Mouse (Mus musculus): Measurements from ENCODE around the gene Postn. TPM values are rescaled to one million over a fixed set of nuclear protein-coding genes. Genes with fewer than 3 reads are reported as not detected.

The Postn gene
- polyA plus RNA-seq, 1 experiment from 2014 or later, result 110 TPM

DNA sequence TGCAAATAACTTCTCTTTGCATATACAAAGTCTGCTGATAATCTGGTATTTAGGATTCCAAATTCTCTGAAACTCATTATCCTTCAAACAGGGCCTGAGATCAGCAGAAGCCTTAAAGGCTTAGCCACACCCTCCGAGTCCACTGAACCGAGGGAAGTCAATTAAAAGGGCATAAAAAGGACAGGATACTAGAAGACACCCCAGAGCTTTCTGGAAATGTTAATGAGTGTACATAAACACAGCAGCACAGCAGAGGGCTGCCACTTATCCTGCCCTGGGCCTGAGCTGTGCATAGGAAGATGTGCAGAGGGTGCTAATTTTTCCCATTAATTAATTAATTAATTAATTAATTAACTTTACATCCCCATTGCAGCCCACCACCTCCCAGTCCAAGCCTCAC, 16.7 kb downstream of the Postn start:
- no peak overlapping the region for H3K27ac ChIP-seq (ENCODE audit: low read length)
- no peaks in the 10 kb centered on the region for H3K36me3 ChIP-seq (ENCODE audit: control insufficient read depth, insufficient read depth, low read length)
- ATAC-seq, result no peak
- H3K4me2 ChIP-seq (ENCODE audit: low read depth, low read length), result no peak overlapping the region
- no peaks in the 10 kb centered on the region for H3K4me1 ChIP-seq (ENCODE audit: control insufficient read depth, insufficient read depth, low read length)
- no peak overlapping the region for H3K9ac ChIP-seq (ENCODE audit: low read depth, low read length)
- H3K9me3 ChIP-seq (ENCODE audit: control insufficient read depth, low read length), result no peaks in the 10 kb centered on the region
- H3K4me3 ChIP-seq (ENCODE audit: low read length), result no peak overlapping the region
- 35% methylated on average over 2 of the region's 2 CpGs for WGBS
- H3K27me3 ChIP-seq (replicated peaks; ENCODE audit: control insufficient read depth, insufficient read depth, low read length), result no peaks in the 10 kb centered on the region

DNA sequence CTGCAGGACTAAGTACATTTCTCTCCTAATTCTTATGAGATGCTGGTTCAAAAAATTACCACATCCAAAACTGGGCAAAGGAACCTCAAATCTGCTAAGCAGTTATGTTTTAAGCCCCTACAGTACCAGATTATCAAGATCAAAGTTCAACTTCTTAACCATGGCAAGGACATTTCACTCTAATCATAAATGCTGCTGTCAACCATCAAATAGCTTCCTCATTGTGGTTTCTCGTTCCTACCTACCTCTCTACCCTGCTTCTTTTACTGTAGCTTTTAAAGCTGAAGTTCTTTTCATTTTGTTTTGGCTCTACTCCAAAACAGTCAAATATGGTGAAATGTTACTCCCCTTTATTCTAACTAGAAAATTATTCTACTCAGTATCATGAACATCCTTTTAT, 17.2 kb downstream of the Postn start:
- Histone ChIP-seq H3K4me3 (ENCODE audit: low read length) (no peak overlapping the region), H3K9ac (ENCODE audit: low read depth, low read length) (no peak overlapping the region), H3K27me3 (replicated peaks; ENCODE audit: control insufficient read depth, insufficient read depth, low read length) (no peaks in the 10 kb centered on the region), H3K27ac (ENCODE audit: low read length) (no peak overlapping the region), H3K4me1 (ENCODE audit: control insufficient read depth, insufficient read depth, low read length) (no peaks in the 10 kb centered on the region), H3K9me3 (ENCODE audit: control insufficient read depth, low read length) (no peaks in the 10 kb centered on the region), H3K4me2 (ENCODE audit: low read depth, low read length) (no peak overlapping the region), H3K36me3 (ENCODE audit: control insufficient read depth, insufficient read depth, low read length) (no peaks in the 10 kb centered on the region)
- 58% methylated on average over 1 of the region's 1 CpGs for WGBS
- ATAC-seq, result no peak

- no peak overlapping the region for H3K9ac ChIP-seq (ENCODE audit: low read depth, low read length)
- no peak for ATAC-seq
- no peak overlapping the region for H3K4me3 ChIP-seq (ENCODE audit: low read length)
- H3K4me2 ChIP-seq (ENCODE audit: low read depth, low read length), result no peak overlapping the region
- H3K27ac ChIP-seq (ENCODE audit: low read length), result no peak overlapping the region
- no peaks in the 10 kb centered on the region for H3K27me3 ChIP-seq (replicated peaks; ENCODE audit: control insufficient read depth, insufficient read depth, low read length)
- no peaks in the 10 kb centered on the region for H3K4me1 ChIP-seq (ENCODE audit: control insufficient read depth, insufficient read depth, low read length)
- no peaks in the 10 kb centered on the region for H3K9me3 ChIP-seq (ENCODE audit: control insufficient read depth, low read length)
- 73% methylated on average over 4 of the region's 4 CpGs for WGBS
- H3K36me3 ChIP-seq (ENCODE audit: control insufficient read depth, insufficient read depth, low read length), result no peaks in the 10 kb centered on the region
Measured at GRCm38 (mm10) chr3:54379981-54380380, 19.1 kb downstream of the Postn start.

- H3K4me1 ChIP-seq (ENCODE audit: control insufficient read depth, insufficient read depth, low read length), result no peaks in the 10 kb centered on the region
- no peak overlapping the region for H3K4me3 ChIP-seq (ENCODE audit: low read length)
- H3K9ac ChIP-seq (ENCODE audit: low read depth, low read length), result no peak overlapping the region
- no peak for ATAC-seq
- no peaks in the 10 kb centered on the region for H3K9me3 ChIP-seq (ENCODE audit: control insufficient read depth, low read length)
- H3K27me3 ChIP-seq (replicated peaks; ENCODE audit: control insufficient read depth, insufficient read depth, low read length), result no peaks in the 10 kb centered on the region
- WGBS, result 36% methylated on average over 2 of the region's 2 CpGs
- no peak overlapping the region for H3K4me2 ChIP-seq (ENCODE audit: low read depth, low read length)
- no peaks in the 10 kb centered on the region for H3K36me3 ChIP-seq (ENCODE audit: control insufficient read depth, insufficient read depth, low read length)
- no peak overlapping the region for H3K27ac ChIP-seq (ENCODE audit: low read length)
Measured at GRCm38 (mm10) chr3:54399321-54399720, 38.4 kb downstream of the Postn start.

- H3K27ac ChIP-seq (ENCODE audit: low read length), result no peak overlapping the region
- ATAC-seq, result no peak
- no peaks in the 10 kb centered on the region for H3K9me3 ChIP-seq (ENCODE audit: control insufficient read depth, low read length)
- no peak overlapping the region for H3K9ac ChIP-seq (ENCODE audit: low read depth, low read length)
- H3K4me3 ChIP-seq (ENCODE audit: low read length), result no peak overlapping the region
- H3K27me3 ChIP-seq (replicated peaks; ENCODE audit: control insufficient read depth, insufficient read depth, low read length), result no peaks in the 10 kb centered on the region
- no peaks in the 10 kb centered on the region for H3K36me3 ChIP-seq (ENCODE audit: control insufficient read depth, insufficient read depth, low read length)
- H3K4me2 ChIP-seq (ENCODE audit: low read depth, low read length), result no peak overlapping the region
- H3K4me1 ChIP-seq (ENCODE audit: control insufficient read depth, insufficient read depth, low read length), result no peaks in the 10 kb centered on the region
- WGBS, result 46% methylated on average over 2 of the region's 2 CpGs
Measured at GRCm38 (mm10) chr3:54399911-54400310, 39.0 kb downstream of the Postn start.

GRCm38 (mm10) chr3:54400617-54401016, 39.7 kb downstream of the Postn start:
- Histone ChIP-seq H3K27me3 (replicated peaks; ENCODE audit: control insufficient read depth, insufficient read depth, low read length) (no peaks in the 10 kb centered on the region), H3K4me1 (ENCODE audit: control insufficient read depth, insufficient read depth, low read length) (no peaks in the 10 kb centered on the region), H3K27ac (ENCODE audit: low read length) (no peak overlapping the region), H3K4me3 (ENCODE audit: low read length) (no peak overlapping the region), H3K36me3 (ENCODE audit: control insufficient read depth, insufficient read depth, low read length) (no peaks in the 10 kb centered on the region), H3K4me2 (ENCODE audit: low read depth, low read length) (no peak overlapping the region), H3K9me3 (ENCODE audit: control insufficient read depth, low read length) (no peaks in the 10 kb centered on the region), H3K9ac (ENCODE audit: low read depth, low read length) (no peak overlapping the region)
- no peak for ATAC-seq
- WGBS, result 76% methylated on average over 1 of the region's 1 CpGs

DNA sequence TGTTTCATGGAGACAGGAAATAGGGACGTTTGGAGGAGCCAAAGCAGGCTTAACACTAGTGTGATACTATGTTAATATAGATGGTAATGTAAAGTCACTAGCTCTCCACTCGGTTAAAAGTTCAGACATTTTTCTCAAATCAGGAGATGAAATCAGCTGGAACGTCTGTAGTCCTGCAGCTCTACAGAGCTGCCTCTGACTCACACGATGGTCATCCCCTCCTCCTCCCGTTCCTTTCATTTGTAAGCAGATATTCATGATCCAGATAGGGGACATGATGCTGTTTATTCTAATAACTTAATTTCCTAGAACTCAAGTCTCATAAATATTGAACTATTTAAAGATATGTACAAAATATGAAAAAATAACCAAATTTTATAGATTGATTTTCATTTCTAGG, 40.8 kb downstream of the Postn start:
- ATAC-seq, result no peak
- no peaks in the 10 kb centered on the region for H3K36me3 ChIP-seq (ENCODE audit: control insufficient read depth, insufficient read depth, low read length)
- H3K4me3 ChIP-seq (ENCODE audit: low read length), result no peak overlapping the region
- H3K4me1 ChIP-seq (ENCODE audit: control insufficient read depth, insufficient read depth, low read length), result no peaks in the 10 kb centered on the region
- H3K4me2 ChIP-seq (ENCODE audit: low read depth, low read length), result no peak overlapping the region
- 78% methylated on average over 5 of the region's 5 CpGs for WGBS
- no peak overlapping the region for H3K27ac ChIP-seq (ENCODE audit: low read length)
- no peak overlapping the region for H3K9ac ChIP-seq (ENCODE audit: low read depth, low read length)
- no peaks in the 10 kb centered on the region for H3K27me3 ChIP-seq (replicated peaks; ENCODE audit: control insufficient read depth, insufficient read depth, low read length)
- no peaks in the 10 kb centered on the region for H3K9me3 ChIP-seq (ENCODE audit: control insufficient read depth, low read length)

DNA sequence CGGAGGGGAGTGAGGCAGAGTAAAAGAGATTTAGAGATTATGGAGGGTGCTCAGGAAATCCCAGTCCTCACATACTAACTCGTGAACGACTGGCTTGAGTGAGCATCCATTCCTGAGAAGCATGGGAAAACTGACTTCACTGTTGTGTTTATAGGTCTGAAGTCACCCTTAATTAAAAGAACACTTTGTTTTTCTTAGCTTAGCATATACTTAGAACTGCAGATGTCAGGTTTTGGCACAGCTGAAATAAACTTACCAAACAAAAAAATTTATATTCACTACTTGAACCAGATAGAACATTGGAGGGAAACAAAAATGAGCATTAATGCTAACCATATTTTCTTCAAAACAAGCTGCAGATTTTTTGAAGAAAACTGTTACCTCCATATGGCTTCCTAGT, 42.9 kb downstream of the Postn start:
- Histone ChIP-seq H3K4me3 (ENCODE audit: low read length) (no peak overlapping the region), H3K27me3 (replicated peaks; ENCODE audit: control insufficient read depth, insufficient read depth, low read length) (no peaks in the 10 kb centered on the region), H3K9me3 (ENCODE audit: control insufficient read depth, low read length) (no peaks in the 10 kb centered on the region), H3K27ac (ENCODE audit: low read length) (no peak overlapping the region), H3K4me2 (ENCODE audit: low read depth, low read length) (no peak overlapping the region), H3K9ac (ENCODE audit: low read depth, low read length) (no peak overlapping the region), H3K36me3 (ENCODE audit: control insufficient read depth, insufficient read depth, low read length) (no peaks in the 10 kb centered on the region), H3K4me1 (ENCODE audit: control insufficient read depth, insufficient read depth, low read length) (no peaks in the 10 kb centered on the region)
- 53% methylated on average over 3 of the region's 3 CpGs for WGBS
- no peak for ATAC-seq

DNA sequence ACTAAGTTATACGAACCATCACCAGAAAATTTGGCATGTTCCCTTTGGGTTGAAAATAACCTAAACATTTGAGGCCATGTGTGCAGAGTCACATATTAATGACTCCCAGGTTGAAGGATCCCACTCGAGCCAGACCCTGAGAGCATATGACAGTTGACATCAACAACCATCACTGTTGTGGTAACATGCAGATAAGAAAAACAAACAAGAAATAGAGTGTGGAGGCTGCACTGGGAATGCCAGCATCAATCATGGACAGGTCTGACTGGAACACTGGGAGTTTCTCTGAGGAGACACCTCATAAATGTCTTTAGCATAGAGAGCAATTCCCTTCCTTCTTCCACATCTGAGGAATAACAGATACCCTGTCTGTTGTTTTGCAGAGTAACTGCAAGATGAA, 45.7 kb downstream of the Postn start:
- H3K4me2 ChIP-seq (ENCODE audit: low read depth, low read length), result no peak overlapping the region
- WGBS, result 29% methylated on average over 2 of the region's 2 CpGs
- no peak overlapping the region for H3K27ac ChIP-seq (ENCODE audit: low read length)
- H3K9me3 ChIP-seq (ENCODE audit: control insufficient read depth, low read length), result no peaks in the 10 kb centered on the region
- no peak overlapping the region for H3K4me3 ChIP-seq (ENCODE audit: low read length)
- no peaks in the 10 kb centered on the region for H3K36me3 ChIP-seq (ENCODE audit: control insufficient read depth, insufficient read depth, low read length)
- H3K9ac ChIP-seq (ENCODE audit: low read depth, low read length), result no peak overlapping the region
- 0 out of 2 replicates have a peak, but pooled peaks have one; percentile 26 for ATAC-seq
- no peaks in the 10 kb centered on the region for H3K4me1 ChIP-seq (ENCODE audit: control insufficient read depth, insufficient read depth, low read length)
- H3K27me3 ChIP-seq (replicated peaks; ENCODE audit: control insufficient read depth, insufficient read depth, low read length), result no peaks in the 10 kb centered on the region

- H3K27ac ChIP-seq (ENCODE audit: low read length), result no peak overlapping the region
- H3K4me3 ChIP-seq (ENCODE audit: low read length), result no peak overlapping the region
- H3K36me3 ChIP-seq (ENCODE audit: control insufficient read depth, insufficient read depth, low read length), result no peaks in the 10 kb centered on the region
- H3K9me3 ChIP-seq (ENCODE audit: control insufficient read depth, low read length), result no peaks in the 10 kb centered on the region
- no peaks in the 10 kb centered on the region for H3K4me1 ChIP-seq (ENCODE audit: control insufficient read depth, insufficient read depth, low read length)
- WGBS, result 78% methylated on average over 3 of the region's 3 CpGs
- no peaks in the 10 kb centered on the region for H3K27me3 ChIP-seq (replicated peaks; ENCODE audit: control insufficient read depth, insufficient read depth, low read length)
- no peak for ATAC-seq
- no peak overlapping the region for H3K9ac ChIP-seq (ENCODE audit: low read depth, low read length)
- H3K4me2 ChIP-seq (ENCODE audit: low read depth, low read length), result no peak overlapping the region
Measured at GRCm38 (mm10) chr3:54411052-54411451, 50.1 kb downstream of the Postn start.
